Mouse (Mus musculus) MEL (cell line): Measurements from ENCODE around the gene Hrct1.

Experiments
- CTCF ChIP-seq, 3 experiments: IDR thresholded peaks in 2 of 3; conservative IDR thresholded peaks in 1 of 3; 2 replicates each; pipeline ENCODE4 v1.5.1; 2011 to 2012; ENCODE audit warnings: low read length in 3 of 3, low read depth in 2 of 3, mild to moderate bottlenecking in 2 of 3, improper control_type of control experiment in 1 of 3, inconsistent platforms in 1 of 3, mixed read lengths in 1 of 3, moderate library complexity in 1 of 3; ENCODE audit not compliant: control insufficient read depth in 1 of 3, insufficient read depth in 1 of 3, poor library complexity in 1 of 3, severe bottlenecking in 1 of 3
- MAX ChIP-seq: IDR thresholded peaks from 2 replicates; pipeline ENCODE4 v1.6.1; 2011; ENCODE audit warnings: low read length, improper control_type of control experiment
- NRF1 ChIP-seq: IDR thresholded peaks from 2 replicates; pipeline ENCODE4 v1.6.1; 2014; ENCODE audit warnings: low read depth, mild to moderate bottlenecking, inconsistent platforms, low read length, improper control_type of control experiment, moderate library complexity; ENCODE audit not compliant: poor library complexity, insufficient read depth, severe bottlenecking
- POLR2A ChIP-seq, 2 experiments: IDR thresholded peaks; 2 replicates each; pipeline ENCODE4 v1.6.1; 2011 to 2012; ENCODE audit warnings: low read length in 2 of 2, mild to moderate bottlenecking in 2 of 2, control low read depth in 1 of 2, improper control_type of control experiment in 1 of 2, low read depth in 1 of 2, moderate library complexity in 1 of 2; ENCODE audit not compliant: control insufficient read depth in 1 of 2, insufficient read depth in 1 of 2, poor library complexity in 1 of 2
- POLR2AphosphoS2 ChIP-seq: IDR thresholded peaks from 2 replicates; pipeline ENCODE4 v1.6.1; 2011; ENCODE audit warnings: low read length, improper control_type of control experiment
- POLR2AphosphoS5 ChIP-seq: IDR thresholded peaks from 2 replicates; pipeline ENCODE4 v1.6.1; 2012; ENCODE audit warnings: low read depth, borderline replicate concordance, mild to moderate bottlenecking, inconsistent platforms, low read length, moderate library complexity, mixed read lengths

- TF ChIP-seq CTCF (IDR thresholded peaks at IDR 0.05 in 2 of 3, conservative IDR thresholded peaks at IDR 0.05 in 1 of 3; ENCODE audit: control insufficient read depth in 1 of 3, insufficient read depth in 1 of 3, low read depth in 2 of 3, low read length in 3 of 3, poor library complexity in 1 of 3, severe bottlenecking in 1 of 3) (no peak), NRF1 (no peak), MAX (no peak), POLR2AphosphoS5 (no peak), POLR2A (IDR thresholded peaks at IDR 0.05; ENCODE audit: control insufficient read depth in 1 of 2, insufficient read depth in 1 of 2, low read depth in 1 of 2, low read length in 2 of 2, poor library complexity in 1 of 2) (no peak), POLR2AphosphoS2 (no peak)
Measured at GRCm38 (mm10) chr4:43727718-43728575, 959 bp downstream of the Hrct1 start.
